Mouse (Mus musculus) C2C12 (cell line): ENCODE data around the gene Bhmt.

ENCODE experiments used
- CEBPB ChIP-seq: IDR thresholded peaks from one replicate; pipeline ENCODE4 v1.6.1; 2011; ENCODE audit warnings: low read depth, mild to moderate bottlenecking, control low read depth, moderate library complexity
- CTCF ChIP-seq: IDR thresholded peaks from one replicate; pipeline ENCODE4 v1.5.1; 2011; ENCODE audit not compliant: control insufficient read depth, insufficient read depth, insufficient read length
- FOSL1 ChIP-seq: IDR thresholded peaks from one replicate; pipeline ENCODE4 v1.8.0; 2011; ENCODE audit warnings: mild to moderate bottlenecking, low read length; ENCODE audit not compliant: poor library complexity, insufficient read depth, severe bottlenecking
- MAX ChIP-seq: IDR thresholded peaks from one replicate; pipeline ENCODE4 v1.6.1; 2011; ENCODE audit warnings: mild to moderate bottlenecking, control low read depth
- MYOD1 ChIP-seq: IDR thresholded peaks from one replicate; pipeline ENCODE4 v1.6.1; 2011; ENCODE audit warnings: low read depth; ENCODE audit not compliant: control insufficient read depth, insufficient read length
- MYOG ChIP-seq: IDR thresholded peaks from one replicate; pipeline ENCODE4 v1.6.1; 2011; ENCODE audit not compliant: control insufficient read depth, insufficient read length; ENCODE audit errors: extremely low read depth
- USF1 ChIP-seq: IDR thresholded peaks from one replicate; pipeline ENCODE4 v1.6.1; 2011; ENCODE audit warnings: low read depth, mild to moderate bottlenecking, control low read depth, moderate library complexity

GRCm38 (mm10) chr13:93569676-93570075 lies 68.1 kb downstream of the Bhmt start:
- no peak for TF ChIP-seq CTCF
- no peak for TF ChIP-seq MYOG
- TF ChIP-seq CEBPB = no peak
- TF ChIP-seq USF1 = no peak
- no peak for TF ChIP-seq MAX
- no peak for TF ChIP-seq MYOD1
- no peak for TF ChIP-seq FOSL1
